Mouse (Mus musculus) ES-CJ7 (cell line): ENCODE measurements around the gene Ppfia3.

Experiments
- DNase-seq: peaks from one replicate; pipeline ENCODE4 v3.0.0; 2011; ENCODE audit warnings: low read depth, low spot score

Gene Ppfia3

GRCm38 (mm10) chr7:45346905-45347304 is 19.9 kb downstream of the Ppfia3 start:
- no peak for DNase-seq

- peak; percentile 87 for DNase-seq
Observed at GRCm38 (mm10) chr7:45343543-45343942, 23.3 kb downstream of the Ppfia3 start.

DNA sequence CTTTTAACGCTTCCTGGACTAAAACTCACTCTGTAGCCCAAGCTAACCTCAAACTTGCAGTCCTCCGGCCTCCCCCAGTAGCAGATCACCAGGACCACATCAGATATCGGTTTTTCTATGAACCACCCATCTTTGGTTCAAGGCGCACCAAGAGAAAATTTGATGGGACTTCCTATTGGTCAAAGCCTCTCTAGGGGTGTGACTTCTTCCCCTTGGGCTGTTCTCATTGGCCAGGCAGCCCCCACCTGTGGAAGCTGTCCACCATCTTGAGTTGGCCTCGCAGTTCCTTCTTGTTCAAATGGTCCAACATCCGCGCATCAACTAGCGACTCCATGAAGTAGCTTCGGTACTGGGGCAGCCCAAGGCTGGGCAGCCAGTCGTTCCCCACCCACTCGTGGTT is 24.7 kb downstream of the Ppfia3 start:
- DNase-seq: peak; percentile 57

DNA sequence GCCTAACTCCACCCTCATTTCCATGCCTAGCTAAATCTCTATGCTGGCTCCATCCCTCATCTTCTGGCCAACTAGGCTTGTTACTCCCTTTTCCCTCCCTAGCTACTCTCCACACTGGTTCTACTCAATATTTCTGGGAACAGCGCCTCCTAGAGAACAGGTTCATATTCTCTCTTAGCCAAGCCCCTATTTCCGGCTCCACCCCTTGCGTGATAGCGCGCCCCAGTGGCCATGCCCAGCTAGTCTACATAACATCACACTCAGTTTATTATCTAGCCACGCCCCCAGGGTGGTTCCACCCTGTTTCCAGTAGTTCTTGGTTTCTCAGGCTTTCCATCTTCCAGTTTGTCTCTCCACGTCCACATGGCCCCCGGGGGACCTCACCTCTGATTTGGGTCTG is 25.5 kb downstream of the Ppfia3 start:
- peak; percentile 94 for DNase-seq

DNA sequence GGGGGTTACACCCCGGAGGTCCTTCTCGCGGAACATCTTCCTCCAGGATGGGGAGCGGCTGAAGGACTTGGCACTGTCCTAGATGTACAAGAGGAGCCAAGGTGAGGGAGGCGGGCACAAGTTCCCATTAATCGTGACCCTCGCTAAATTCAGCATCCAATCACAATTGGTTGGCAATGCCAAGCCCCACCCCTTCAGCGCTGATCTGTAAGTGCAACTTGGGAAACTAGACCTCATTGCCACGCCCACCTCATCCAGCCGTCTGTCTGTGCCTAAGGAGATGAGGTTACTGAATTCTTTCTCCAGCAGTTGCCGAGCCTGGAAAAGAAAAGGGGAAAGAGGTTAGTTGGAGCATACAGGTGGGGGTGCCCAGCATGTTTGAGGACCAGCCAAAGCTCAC is 26.1 kb downstream of the Ppfia3 start:
- DNase-seq: peak; percentile 78

DNA sequence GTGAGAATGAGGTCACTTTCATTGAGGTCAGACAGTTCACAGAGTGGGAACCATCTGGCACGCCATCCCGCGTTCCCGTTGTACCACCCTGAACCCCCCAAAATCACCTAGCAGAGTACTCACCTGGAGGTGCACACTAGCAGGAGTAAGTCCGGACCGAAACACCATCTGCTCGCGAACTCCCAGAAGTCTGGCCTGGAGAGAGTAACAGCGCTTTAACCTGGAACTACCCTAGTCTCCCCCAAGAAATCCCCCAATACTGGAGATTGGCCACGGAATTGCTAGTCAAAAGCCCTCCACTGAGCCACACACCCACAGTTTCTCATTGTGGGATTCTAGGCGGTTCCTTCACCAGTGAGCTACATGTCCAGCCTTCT is 26.8 kb downstream of the Ppfia3 start:
- no peak for DNase-seq

DNA sequence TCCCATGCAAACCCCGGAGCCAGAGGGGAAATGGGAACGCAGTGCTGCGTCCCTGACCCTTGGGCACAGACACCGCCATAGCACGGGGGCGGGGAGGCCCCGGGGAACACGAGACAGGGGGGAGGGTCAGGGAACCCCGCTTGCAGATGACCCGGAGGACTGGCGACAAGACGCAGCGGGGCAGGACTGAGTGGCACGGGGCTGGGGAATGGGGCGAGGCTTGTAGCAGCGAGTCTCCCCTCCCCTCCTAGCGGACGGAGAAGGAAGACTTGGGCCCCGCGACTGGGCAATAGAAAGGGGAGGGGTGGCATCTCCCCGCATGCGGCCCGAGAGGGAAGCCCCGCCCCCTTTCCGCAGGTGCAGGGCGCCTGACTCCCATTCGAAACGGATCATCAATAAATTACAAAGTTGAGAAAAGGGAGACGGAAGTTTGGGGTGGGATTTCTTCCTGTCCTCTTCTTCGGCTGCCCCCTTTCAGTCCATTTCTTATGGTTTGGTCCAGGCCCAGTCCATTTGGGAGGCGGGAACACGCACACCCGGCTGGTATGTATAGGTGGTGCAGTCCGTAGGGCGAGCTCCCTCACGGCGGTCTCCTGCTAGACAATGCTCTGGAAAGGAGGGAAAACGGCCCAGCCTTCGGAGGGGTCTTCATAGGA is 27.3 kb downstream of the Ppfia3 start:
- DNase-seq: peak; percentile 72

DNA sequence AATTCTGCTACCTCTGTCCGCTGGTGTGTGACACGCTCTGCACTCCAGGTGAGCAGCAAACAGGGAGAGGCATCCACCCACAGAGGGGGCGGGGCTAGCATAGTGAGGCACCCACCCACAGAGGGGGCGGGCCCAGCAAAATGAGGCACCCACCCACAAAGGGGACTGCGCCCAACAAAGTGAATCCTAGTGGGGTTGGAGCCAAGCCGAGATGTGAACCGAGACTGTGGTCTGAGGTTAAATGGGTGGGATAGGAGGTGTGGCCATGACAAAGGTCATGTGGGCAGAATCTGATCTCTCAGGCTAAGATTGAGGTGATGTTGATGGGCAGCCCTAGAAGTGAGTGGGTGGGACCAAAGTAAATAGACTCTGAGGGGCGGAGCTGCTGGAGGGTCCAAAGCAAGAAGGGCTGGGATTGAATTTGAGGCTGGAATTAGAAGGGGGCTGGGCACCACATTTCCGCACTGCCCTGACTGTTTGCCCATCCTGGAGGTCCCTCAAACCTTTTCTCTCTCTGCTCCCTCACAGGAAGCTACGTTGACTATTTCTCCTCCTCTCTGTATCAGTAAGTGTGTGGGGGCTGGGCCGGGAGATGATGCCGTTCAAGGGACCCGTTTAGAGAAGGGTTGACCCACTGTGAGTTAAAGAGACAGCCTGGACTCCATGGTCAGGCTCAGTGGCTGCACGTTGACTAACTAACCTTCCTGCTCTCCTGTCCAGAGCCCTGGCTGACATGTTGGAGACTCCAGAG is 28.5 kb downstream of the Ppfia3 start:
- peak; percentile 93 for DNase-seq

DNA sequence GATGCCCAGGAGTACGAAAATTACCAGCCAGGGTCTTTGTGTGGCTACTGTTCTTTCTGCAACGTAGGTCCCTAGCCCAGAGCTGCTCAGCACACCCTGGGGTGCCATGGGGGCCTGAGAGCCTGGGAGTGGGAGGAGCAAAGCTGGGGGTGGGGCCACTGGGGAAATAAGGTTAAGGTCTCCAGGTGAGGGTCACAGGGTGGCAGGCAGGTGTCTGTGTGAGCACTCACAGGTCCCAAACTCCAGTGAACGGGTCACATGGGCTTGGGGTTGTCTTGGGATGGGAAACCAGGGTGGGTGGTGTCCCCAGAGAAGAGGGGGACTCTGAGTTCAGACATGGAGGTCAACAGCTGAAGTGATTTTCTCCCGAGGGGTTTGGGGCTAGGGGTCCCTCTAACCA is 29.4 kb downstream of the Ppfia3 start:
- DNase-seq: no peak

DNA sequence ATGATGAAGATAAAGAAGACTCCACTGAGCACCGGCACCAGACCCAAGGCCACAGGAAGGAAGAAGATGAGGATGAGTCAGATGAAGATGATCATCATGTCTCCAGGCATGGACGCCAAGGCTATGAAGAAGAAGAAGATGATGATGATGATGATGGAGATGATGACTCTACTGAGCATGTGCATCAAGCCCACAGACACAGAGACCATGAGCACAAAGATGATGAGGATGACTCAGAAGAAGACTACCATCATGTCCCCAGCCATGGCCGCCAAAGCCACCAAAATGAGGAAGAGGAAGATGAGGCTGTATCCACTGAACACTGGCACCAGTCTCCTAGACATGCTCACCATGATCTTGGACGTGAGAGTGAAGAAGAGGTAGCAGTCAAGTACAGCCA is 30.5 kb downstream of the Ppfia3 start:
- no peak for DNase-seq

- no peak for DNase-seq
Observed at GRCm38 (mm10) chr7:45335056-45335455, 31.8 kb downstream of the Ppfia3 start, which contains the start of gene Hrc. TSS of gene Hrc (plus strand) at chr7:45335290.

- no peak for DNase-seq
Observed at GRCm38 (mm10) chr7:45334605-45335004, 32.2 kb downstream of the Ppfia3 start.

GRCm38 (mm10) chr7:45333431-45333982 is 33.3 kb downstream of the Ppfia3 start, which contains the start of gene Trpm4:
TSS of gene Trpm4 (minus strand) at chr7:45333780.
- DNase-seq: peak; percentile 67

DNA sequence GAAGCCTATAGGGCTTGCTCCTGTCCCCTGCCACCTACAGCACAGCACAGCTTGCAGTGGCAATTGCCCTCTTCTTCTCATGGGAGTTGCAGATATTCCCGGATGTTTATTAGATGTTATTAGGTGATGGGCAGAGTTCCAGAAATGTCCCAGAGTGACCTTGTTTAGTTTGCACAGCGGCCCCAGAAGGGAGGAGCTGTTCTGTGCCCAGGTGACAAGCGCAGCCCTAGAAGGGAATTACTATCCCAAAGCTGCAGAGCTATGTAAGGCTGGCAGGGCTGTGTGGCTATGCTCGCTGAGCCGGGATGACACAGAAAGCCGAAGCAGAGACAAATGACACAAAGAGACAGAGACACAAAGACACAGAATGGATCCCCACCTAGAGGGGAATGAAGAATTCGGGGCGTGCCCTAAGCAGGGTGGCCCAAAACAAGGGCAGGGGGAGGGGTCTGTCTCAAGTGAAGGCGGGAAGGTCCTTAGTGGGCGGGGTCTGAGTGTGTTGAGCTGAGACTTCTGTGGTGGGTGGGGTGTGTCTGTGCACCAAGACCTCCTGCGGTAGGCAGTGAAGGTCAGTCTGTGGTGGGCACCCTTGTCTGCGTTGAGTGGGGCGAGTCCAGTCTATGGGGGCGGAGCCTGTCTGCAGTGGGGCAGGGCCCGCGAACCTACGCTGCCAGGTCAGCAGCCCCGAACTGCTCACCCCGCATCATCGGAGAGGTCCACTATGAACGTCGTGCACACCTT is 34.0 kb downstream of the Ppfia3 start:
- DNase-seq: peak; percentile 93

- DNase-seq: peak; percentile 54
Observed at GRCm38 (mm10) chr7:45331502-45331901, 35.3 kb downstream of the Ppfia3 start.

GRCm38 (mm10) chr7:45328841-45329475 is 37.9 kb downstream of the Ppfia3 start:
- DNase-seq: no peak

GRCm38 (mm10) chr7:45325800-45326199 is 41.0 kb downstream of the Ppfia3 start:
- peak; percentile 64 for DNase-seq

DNA sequence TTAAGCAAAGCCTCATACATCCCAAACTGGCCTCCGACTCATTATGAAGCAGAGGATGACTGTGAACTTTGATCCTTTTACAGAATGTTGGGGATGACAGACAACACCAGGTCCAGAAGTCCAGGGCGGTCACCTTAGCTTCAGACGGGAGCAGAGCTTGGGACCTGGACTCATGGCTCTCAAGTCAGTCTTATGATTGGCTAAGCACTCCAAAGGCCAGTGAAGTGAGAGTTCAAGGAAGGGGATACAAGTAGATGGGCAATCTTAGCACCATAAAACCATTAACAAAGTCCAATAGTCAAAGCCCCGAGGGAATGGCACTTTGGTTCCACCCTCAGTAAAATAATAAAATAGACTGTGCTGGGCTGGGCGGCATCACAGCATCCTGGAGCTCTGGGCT is 43.8 kb downstream of the Ppfia3 start:
- DNase-seq: no peak

- no peak for DNase-seq
Observed at GRCm38 (mm10) chr7:45322245-45322644, 44.6 kb downstream of the Ppfia3 start.

DNA sequence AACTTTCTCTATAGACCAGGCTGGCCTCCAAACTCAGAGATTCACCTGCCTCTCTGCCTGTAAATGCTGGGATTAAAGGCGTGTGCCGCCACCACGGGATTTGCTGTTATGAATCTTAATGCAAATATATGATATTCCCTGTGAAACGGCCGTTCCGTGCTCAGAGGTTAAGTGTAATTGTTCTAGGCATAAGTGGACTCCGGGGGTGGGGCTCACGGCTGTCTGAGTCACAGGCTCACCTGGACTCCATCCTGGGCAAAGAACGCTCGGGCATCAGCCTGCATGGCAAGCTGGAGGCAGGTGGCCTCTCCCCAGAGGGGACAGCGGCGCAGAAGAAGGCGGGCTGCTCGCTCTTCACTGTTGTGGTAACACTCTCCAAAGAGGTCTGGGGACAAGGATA is 50.3 kb downstream of the Ppfia3 start:
- DNase-seq: no peak

DNA sequence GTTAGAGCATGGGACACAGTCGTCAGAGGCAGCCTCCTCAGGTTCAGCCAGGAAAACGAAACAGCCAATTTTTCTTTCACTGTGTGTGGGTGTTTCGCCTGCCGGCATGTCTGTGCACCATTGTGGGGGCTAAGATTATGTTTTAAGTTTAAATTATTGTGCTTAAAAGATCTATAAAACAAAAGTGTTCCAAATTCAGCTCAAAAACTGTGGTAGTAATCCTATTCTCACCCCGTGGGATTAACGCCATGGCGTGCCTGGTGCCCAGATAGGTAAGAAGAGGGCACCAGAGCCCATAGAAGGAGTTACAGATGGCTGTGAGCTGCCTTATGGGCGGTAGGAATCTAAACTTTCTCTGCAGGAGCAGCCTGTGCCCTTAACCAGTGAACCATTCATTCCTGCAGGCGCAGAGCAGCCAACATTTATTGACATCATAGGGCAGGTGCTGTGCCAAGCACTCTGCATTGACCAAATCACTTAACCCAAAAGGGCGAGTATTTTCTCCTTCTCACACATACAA is 51.6 kb downstream of the Ppfia3 start:
- DNase-seq: no peak
